Mouse (Mus musculus) heart, adult 8-10 months (tissue): Measurements from ENCODE around the gene Snx29. TPM values are rescaled to one million over a fixed set of nuclear protein-coding genes. Genes with fewer than 3 reads are reported as not detected.
"Not testable (repeated sequence)": the region's sequence is repeated elsewhere in the genome, so short reads cannot be mapped to it uniquely, and the experiment has no call there.

Experiments used
- DNase-seq: peaks from one replicate; pipeline ENCODE4 v3.0.0; 2022; ENCODE audit warnings: low spot score
- total RNA-seq, 4 experiments: library from RNA; stranded (reverse); gene quantifications; 2 replicates each; pipeline ENCODE4 v1.2.4; 2022

The Snx29 gene
- 10 to 100 TPM in 3 of 4 experiments, 1 to 10 TPM in 1; 9.4 to 12.3 (median 10.8) TPM for total RNA-seq

GRCm38 (mm10) chr16:11322409-11323323 is at the start of gene Snx29:
Gene Snx29, plus strand, starts transcription at chr16:11322908.
- DNase-seq: peak; percentile 98

- no peak for DNase-seq
Observed at GRCm38 (mm10) chr16:11276888-11277287, 45.8 kb upstream of the Snx29 start.

GRCm38 (mm10) chr16:11278778-11279177 is 43.9 kb upstream of the Snx29 start:
- no peak for DNase-seq

GRCm38 (mm10) chr16:11282655-11283232 is 40.0 kb upstream of the Snx29 start:
- peak; percentile 13 for DNase-seq

GRCm38 (mm10) chr16:11284881-11285280 is 37.8 kb upstream of the Snx29 start:
- no peak for DNase-seq

- no peak for DNase-seq
Observed at GRCm38 (mm10) chr16:11285949-11286348, 36.8 kb upstream of the Snx29 start.

- DNase-seq: not testable (repeated sequence)
Observed at GRCm38 (mm10) chr16:11288873-11289272, 33.8 kb upstream of the Snx29 start.

GRCm38 (mm10) chr16:11295583-11295982 is 27.1 kb upstream of the Snx29 start:
- DNase-seq: not testable (repeated sequence)

- not testable (repeated sequence) for DNase-seq
Observed at GRCm38 (mm10) chr16:11297700-11298099, 25.0 kb upstream of the Snx29 start.

GRCm38 (mm10) chr16:11303741-11304140 is 19.0 kb upstream of the Snx29 start:
- DNase-seq: no peak

- DNase-seq: no peak
Observed at GRCm38 (mm10) chr16:11305531-11305930, 17.2 kb upstream of the Snx29 start.

- no peak for DNase-seq
Observed at GRCm38 (mm10) chr16:11313512-11313911, 9.2 kb upstream of the Snx29 start, which contains the start of gene Tnfrsf17. Gene Tnfrsf17, plus strand, starts transcription at chr16:11313812.

GRCm38 (mm10) chr16:11315786-11316320 is 6.9 kb upstream of the Snx29 start:
- no peak for DNase-seq

GRCm38 (mm10) chr16:11316748-11317147 is 6.0 kb upstream of the Snx29 start:
- no peak for DNase-seq

- DNase-seq: no peak
Observed at GRCm38 (mm10) chr16:11317324-11317723, 5.4 kb upstream of the Snx29 start.

- DNase-seq: no peak
Observed at GRCm38 (mm10) chr16:11323324-11324051, 780 bp downstream of the Snx29 start.

- no peak for DNase-seq
Observed at GRCm38 (mm10) chr16:11330081-11330800, 7.5 kb downstream of the Snx29 start.

GRCm38 (mm10) chr16:11331030-11331429 is 8.3 kb downstream of the Snx29 start:
- no peak for DNase-seq

- peak; percentile 57 for DNase-seq
Observed at GRCm38 (mm10) chr16:11343292-11343815, 20.6 kb downstream of the Snx29 start.

GRCm38 (mm10) chr16:11351903-11352302 is 29.2 kb downstream of the Snx29 start:
- DNase-seq: peak; percentile 23

GRCm38 (mm10) chr16:11359173-11359572 is 36.5 kb downstream of the Snx29 start:
- no peak for DNase-seq
